Mouse (Mus musculus) left cerebral cortex, postnatal 10 days (tissue): ENCODE data around the gene H2-DMb2. TPM values are rescaled to one million over a fixed set of nuclear protein-coding genes. Genes with fewer than 3 reads are reported as not detected.

Source experiments
- DNase-seq, 2 experiments: peaks; one replicate each; pipeline ENCODE4 v3.0.0; 2021 to 2022; ENCODE audit warnings: low spot score in 2 of 2, mixed read lengths in 1 of 2; ENCODE audit errors: extremely low spot score in 1 of 2
- intact Hi-C: fragments of 180-260 bp; cut with DNase I; formaldehyde crosslinking; loops from one replicate; pipeline ENCODE4 v1.15.1; 2025
- total RNA-seq, 2 experiments: library from RNA; stranded (reverse); gene quantifications; 2 replicates each; pipeline ENCODE4 v1.2.3; 2021

Gene H2-DMb2
- total RNA-seq: 1 to 10 TPM in 1 of 2 experiments, under 1 TPM in 1; 0.99 to 1.4 TPM

DNA sequence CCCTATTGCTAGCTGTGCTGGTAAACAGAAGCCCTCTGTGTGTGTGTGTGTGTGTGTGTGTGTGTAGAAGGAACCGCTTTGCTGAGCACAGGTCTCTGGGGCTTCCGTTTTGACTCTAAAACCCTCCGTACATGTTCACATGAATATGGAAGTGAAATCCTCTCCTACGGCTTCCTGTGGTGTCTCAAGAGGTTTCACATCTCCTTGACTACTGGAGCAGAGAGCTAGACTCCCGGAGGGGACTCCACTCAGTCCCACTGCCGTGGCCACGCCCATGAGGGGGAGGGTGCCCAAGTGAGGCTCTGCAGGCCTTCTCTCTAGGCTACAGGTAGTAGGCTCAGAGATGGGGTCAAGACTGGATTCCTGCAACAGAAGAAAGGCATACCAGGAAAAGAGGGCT, at the start of gene H2-DMb2:
TSS of gene H2-DMb2 (plus strand) at position 275 of the 400 bp plus-strand sequence.
- peak in 1 of 2 experiments; percentile 81 for DNase-seq
- intact Hi-C loops: no loop called here

DNA sequence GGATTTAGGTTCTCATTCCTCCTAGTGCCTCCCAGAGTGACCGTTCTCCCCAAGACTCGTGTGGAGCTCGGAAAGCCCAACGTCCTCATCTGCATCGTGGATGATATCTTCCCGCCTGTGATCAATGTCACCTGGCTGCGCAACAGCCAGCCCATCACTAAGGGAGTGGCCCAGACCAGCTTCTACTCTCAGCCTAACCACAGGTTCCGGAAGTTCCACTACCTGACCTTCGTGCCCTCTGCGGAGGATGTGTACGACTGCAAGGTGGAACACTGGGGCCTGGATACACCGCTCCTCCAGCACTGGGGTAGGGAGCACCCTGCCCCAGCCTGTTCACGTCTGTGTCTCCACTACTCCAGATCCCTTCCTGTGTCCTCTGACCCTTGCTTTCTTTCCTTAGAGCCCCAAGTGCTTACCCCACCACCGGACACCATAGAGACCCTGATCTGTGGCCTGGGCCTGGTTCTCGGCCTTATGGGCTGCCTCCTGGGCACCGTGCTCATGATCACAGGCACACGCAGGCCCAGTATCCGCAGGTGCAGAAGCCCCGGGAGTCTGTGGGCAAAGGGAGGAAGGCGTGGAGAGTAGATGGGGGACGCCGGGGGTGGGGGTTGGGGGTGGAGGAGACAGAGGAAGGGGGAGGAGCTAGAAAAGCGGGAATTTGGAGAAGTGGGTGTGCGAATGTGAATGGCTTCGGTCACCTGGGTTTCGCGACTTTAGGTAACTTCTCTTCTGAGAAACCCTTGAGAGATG, 48.6 kb upstream of the H2-DMb2 start:
- intact Hi-C loops: no loop called here
- DNase-seq: no peak

DNA sequence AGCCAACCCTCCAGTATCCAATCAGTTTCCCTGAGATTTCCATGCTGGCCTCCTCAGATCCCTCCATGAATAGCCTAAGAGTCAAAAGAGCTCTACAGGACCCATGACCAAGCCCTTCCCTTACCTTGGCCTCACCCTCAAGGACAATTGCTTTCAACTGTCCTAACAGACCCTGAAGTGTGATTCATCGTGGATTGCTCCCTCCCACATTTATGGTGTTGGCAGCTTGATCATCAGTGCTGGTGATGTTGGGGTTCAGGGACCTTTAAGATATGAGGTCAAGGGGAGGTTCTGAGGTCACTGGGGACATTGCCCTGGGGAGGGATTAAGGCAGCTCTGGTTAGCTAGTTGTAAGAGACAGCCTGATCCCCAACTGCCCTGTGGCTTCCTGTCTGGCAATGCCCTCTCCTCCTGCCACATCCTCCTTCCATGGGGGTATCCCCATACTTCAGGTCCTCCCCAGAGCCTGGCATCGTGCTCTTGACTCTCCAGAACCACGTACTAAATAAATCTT, 46.6 kb upstream of the H2-DMb2 start:
- no peak for DNase-seq
- intact Hi-C loops: no loop called here

DNA sequence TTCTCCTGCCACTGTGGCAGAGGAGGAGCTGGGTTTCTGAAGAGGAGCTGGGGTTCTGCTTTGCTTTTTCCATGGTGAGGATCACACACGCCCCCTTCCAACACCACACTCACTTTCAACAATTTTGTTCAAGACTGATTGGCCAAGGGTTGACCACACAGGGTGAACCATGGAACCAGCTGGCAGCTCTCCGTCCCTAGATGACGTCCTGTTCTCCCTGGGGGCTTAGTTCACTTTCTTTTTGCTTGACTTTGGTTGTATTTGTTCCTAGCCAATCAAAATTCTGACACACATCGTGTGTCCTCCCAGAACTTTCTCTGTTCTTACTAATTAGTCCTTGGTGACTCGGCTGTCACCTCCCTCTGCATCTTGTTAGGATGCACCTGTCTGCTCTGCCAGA, 45.8 kb upstream of the H2-DMb2 start:
- intact Hi-C loops: no loop called here
- no peak for DNase-seq

DNA sequence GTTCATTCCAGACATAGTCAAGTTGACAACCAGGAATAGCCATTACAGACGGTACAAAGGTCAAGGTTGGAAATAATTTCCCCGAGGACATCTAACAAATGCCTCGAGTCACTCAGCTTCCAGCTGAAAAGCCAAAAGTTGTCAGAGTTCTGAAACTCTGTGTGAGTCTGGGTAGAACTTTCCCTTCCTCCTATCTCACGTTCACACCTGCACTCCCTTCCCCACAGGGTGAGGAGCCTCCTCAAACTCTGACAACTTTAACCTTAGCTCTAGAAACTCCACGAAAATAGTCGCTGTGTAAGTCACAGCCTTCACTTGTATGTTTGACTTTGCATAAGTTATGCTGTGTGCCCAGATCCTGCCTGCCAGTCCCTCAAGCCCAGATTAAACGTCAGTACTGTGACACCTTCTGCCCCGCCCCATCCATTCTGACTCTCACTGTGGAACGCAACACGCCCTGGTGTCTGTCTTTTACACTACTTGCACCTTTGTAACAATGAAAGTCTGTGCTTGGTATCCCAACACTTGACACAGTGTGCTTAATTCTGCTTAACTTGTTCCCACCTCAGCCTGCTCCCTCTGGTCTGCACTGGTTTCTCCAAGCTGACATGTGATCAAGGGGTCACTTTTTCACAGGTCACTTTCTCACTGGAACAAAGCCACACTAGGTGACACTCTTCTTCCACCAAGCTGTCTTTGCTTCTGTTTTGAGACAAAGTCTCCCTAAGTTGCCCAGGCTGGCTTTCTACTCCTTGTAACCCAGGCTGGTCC, 44.2 kb upstream of the H2-DMb2 start:
- no peak for DNase-seq
- intact Hi-C loops: no loop called here

DNA sequence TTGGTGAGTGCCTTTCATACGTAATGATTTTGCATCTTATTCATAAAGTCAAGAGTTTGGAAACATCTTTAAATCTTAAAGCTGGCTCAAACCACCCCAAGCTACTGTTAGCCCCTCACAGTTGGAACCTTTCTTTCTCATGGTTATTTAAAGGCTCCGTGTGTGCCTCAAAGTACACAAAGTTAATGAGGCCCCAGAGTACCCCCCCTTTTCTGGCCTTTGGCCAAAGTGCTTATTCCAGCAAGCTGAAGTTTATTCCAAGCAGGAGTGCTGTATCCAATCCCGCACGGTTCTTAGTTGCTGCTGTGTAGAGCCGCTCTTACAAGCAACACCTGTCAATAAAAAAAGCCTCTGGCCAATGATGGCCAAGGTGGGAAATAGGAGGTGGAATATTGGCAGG, 43.6 kb upstream of the H2-DMb2 start:
- intact Hi-C loops: no loop called here
- DNase-seq: no peak

DNA sequence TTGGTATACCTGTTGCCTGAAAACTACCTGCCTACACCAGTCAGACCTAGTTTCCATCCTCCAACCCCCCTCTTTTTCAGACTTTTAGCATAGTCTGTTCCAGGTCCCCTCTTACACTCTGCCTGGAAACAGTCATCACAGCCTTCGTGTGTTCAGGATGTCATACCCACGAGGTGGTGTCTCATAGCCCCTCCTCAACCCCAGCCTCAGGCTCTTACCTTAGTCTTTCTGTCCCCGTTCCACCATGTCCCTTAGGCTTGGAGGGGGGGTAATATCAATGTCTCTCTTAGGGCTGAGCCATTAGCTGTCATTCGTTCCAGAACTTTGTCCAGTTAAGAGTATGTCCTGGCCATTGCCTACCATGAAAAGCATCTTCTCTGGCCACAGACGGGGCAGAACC, 41.9 kb upstream of the H2-DMb2 start:
- intact Hi-C loops: loop anchor here (5.0 kb wide), 1 partner anchor 66 kb away; no protein-coding TSS in a partner anchor
- no peak for DNase-seq

DNA sequence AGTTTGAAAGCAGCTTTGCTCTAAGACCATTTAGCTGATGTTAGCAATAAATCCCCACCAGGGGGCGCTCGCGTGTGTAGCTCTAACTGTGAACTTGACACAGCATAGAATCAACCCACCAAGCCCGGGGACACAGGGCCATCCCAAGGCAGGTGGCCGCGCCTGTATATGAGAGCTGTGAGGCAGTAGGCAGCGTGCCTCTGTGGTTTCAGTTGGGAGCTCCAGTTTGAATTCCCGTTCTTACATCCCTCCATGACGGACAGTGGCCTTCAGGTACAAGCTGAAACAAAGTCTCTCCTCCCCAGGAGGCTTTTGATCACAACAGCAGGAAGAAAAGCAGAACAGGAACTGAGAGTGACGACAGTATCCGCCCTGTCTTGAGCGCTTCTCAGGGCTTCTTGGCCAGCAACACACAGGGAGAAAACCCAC, 41.5 kb upstream of the H2-DMb2 start:
- intact Hi-C loops: loop anchor here (5.0 kb wide), 1 partner anchor 66 kb away; no protein-coding TSS in a partner anchor

DNA sequence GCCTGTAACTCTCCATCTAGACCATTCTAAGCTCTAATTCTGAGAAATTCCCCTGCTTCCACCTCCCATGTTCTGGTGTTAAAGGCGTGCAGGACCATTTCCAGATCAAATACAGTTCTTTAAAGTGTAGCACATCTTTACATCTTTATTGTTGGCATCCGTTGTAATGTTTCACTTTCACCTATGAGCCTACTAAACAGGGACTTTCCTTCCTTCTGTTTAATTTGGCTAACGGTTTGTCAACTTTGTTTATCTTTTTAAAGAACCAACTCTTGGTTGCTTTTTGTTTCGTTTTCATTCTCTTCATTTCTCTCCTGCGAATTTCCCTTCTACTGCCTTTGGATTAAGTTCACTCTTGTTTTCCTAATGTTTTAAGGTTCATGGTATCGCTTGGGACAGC, 40.3 kb upstream of the H2-DMb2 start:
- no peak for DNase-seq
- intact Hi-C loops: loop anchor here (5.0 kb wide), 1 partner anchor 64 kb away; no protein-coding TSS in a partner anchor

More for the DNA sequence above, 41.5 kb upstream of the H2-DMb2 start:
- peak; percentile 87 to 91 for DNase-seq

DNA sequence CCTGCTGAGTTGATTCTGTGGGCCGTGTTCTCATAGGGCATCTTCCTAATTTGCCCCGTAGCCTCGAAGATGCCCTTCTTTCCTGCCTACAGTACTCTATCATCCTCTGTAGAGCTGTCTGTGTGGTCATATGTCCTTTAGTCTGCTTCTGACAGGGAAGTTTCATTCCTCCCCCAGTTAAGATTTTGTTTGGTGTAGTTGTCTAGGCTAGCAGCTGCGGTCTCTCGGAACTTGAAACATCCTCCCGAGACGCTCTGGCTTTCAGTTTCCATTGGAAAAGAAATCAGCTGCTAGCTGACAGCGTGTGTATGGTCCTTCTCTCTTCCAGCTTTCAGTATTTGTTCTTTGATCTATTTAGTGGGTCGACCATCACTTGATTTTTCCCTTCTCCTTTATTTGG, 38.3 kb upstream of the H2-DMb2 start:
- intact Hi-C loops: loop anchor here (5.0 kb wide), 1 partner anchor 62 kb away; no protein-coding TSS in a partner anchor
- no peak for DNase-seq

DNA sequence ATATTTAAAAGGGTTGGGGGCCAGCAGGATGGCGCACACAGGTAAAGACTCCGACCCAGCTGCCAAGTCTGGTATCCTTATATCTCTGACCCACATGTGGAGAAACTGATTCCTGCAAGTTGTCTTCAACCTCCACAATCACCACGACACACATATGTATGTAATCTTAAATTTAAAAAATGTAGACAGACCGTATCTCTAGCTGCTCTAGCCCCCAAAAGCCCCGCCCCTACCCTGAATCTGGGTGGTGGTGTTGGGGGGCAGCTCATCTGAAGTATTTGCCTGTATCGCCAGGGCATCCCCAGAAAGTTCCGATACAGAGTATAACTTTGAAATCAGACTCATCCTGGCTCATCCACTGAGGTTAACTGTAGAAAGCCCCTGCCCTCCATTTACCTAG, 36.6 kb upstream of the H2-DMb2 start:
- no peak for DNase-seq
- intact Hi-C loops: no loop called here

DNA sequence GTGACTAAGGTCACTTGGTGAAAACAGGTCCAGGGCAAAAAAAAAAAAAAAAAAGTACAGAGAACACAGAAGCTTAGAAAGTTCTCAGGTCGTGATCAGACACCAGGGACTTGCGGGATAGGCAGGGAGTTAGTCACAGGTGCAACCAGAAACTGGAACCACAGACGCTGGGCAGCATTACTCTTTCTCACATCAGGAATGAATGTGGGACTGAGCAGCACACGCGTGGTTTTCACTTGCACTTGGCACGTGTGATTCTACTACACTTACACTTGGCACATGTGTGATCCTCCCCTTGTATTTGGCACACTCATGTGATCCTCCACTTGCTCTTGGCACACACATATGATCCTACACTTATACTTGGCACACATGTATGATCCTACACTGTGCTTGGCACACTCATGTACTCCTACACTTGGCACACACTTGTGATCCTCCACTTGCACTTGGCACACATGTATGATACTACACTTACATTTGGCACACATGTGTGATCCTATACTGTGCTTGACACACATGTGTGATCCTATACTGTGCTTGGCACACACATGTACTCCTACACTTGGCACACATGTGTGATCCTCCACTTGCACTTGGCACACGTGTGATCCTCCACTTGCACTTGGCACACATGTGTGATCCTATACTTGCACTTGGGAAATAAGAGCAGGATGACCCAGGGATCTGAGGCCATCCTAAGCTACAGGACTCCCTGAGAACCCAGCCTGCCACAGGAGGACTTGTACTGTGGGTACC, 35.8 kb upstream of the H2-DMb2 start:
- intact Hi-C loops: no loop called here
- DNase-seq: no peak

DNA sequence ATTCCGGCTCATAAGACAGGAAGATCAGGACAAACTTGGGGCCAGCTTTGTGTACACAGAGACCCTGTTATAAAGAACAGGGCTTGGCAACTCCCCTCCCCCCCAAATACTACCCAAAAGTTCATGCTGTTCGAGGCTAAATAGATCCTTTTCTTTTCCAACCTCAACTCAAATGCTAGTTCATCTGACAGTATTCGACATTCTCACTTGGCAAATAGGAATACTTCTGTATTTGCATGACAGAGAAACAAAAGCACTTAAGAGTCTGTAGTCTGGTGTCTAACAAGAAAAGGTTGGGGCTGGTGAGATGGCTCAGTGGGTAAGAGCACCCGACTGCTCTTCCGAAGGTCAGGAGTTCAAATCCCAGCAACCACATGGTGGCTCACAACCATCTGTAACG, 34.6 kb upstream of the H2-DMb2 start:
- DNase-seq: no peak
- intact Hi-C loops: no loop called here

DNA sequence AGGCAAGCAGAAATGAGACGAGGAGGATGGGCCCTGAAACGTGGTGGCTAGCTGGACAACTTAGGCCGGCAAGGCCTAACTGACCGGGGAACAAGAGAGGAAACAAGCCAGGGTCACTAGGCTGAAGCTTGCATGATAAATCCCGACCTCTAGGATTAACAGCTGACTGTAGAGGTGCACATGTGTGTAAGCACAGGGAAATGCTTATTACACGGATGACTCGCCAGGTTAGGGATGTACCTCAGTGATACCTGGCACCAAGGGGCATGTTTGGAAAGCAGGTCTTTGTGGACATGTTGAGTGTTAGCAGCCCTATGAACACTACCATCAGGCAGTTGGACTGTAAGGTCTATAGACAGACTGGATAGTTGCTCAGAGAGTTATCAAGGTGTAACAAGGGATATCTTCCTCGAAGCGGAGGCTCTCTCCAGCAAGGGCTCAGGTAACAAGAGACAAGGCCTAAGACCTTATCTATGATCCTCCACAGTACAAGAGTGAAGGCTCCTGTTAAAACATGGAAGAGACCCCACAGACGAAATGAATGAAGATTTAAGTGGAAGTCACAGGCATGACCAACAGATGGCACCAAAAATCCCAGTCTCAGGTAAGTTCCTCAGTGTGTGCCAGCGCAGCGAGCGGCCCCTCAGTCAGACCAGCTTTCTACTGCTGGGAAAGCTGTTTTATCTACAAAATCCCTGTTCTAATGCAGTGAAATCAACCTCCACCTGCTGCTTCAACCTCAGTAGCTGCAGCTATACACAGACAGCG, 33.9 kb upstream of the H2-DMb2 start:
- intact Hi-C loops: no loop called here
- DNase-seq: no peak

DNA sequence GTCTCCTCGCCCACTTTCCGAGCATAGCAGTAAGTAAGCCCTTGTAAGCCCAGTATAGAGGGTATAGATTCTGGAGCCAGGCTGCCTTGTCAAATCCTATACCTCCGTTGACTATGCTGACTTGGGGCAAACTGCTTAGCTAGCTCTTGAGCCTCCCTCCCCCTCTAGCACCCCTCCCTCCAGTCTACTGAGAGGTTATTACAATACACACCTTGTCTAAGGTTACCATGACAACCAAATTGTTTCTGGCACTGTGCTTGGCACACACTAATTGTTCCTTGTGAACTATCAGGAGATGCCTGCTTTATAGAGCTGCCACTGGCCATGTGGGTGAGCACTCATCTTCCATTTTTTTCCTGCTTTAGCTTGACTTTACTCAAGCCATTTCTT, 33.3 kb upstream of the H2-DMb2 start:
- no peak for DNase-seq
- intact Hi-C loops: loop anchor here (5.0 kb wide), 1 partner anchor 72 kb away; the partner anchor contains the start of gene Col11a2

DNA sequence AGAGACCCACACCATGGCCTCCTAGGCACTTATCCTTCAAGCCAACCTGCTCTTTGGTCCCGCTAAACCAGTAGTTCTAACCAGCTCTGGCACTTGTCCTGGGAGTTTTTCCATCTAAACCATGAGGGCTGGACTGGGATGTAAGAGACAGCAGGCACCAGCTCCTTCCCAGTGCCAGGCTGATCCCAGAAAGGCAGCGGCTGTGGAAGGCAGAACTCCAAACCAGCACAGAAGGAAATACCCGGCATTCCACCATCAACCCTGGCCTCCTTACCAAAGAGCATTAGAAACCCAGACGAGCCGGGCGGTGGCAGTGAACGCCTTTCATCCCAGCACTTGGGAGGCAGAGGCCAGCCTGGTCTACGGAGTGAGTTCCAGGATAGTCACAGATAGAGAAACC, 32.8 kb upstream of the H2-DMb2 start:
- DNase-seq: no peak
- intact Hi-C loops: loop anchor here (5.0 kb wide), 1 partner anchor 73 kb away; the partner anchor contains the start of gene Col11a2

DNA sequence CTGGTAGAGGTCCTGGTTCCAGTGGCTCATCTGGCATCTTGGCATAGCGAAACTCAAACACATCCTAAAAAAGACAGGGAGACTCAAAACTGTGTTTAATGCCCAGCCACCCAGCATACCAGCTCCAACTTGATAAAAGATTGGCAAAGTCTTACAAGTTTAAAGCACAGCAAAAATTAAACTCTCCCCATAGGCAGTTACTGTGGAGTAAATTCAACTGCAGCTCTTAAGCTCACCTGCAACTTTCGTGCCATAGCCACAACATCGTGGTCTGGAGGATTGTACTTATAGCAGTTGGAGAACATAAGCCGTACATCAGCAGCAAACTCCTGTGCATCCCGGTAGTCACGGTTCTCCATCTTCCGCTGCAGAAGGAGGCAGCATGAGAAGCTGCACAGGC, 29.0 kb upstream of the H2-DMb2 start:
- intact Hi-C loops: loop anchor here (5.0 kb wide), 1 partner anchor 77 kb away; the partner anchor contains the start of gene Col11a2
- no peak for DNase-seq

DNA sequence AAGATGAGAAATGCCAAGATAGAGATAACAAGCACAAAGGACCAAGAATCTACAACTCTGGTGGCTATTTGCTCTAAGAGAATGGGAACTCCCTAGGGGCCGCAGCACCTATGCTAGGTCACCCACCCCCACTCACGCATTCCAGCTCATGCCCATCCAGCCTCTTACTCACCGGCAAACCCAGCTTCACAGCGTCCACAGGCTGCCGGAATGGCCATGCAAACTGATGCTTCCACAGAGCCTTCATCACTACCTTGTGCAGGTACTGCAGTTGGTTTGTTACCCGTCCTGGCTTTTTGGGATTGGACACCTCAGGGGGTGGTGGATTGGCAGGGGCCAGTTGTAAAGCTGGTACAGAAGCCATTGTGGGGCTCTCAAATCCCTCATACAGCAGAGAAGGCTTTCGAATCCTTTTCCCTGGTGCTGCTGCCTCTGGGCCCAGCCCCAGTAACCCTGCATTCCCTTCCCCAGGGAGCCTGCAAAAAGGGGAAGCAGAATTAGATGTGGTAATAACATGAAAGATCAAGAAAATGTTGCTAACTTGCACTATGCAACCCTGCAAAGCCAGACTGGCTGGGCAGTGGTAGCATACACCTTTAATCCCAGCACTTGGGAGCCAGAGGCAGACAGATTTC, 26.3 kb upstream of the H2-DMb2 start:
- no peak for DNase-seq
- intact Hi-C loops: no loop called here
